Mouse (Mus musculus) embryonic facial prominence, embryonic 10.5 days (tissue): ENCODE measurements around the gene AL607142.1. TPM values are rescaled to one million over a fixed set of nuclear protein-coding genes. Genes with fewer than 3 reads are reported as not detected.

ENCODE experiments used
- DNase-seq: peaks from one replicate; pipeline ENCODE4 v3.0.0-alpha.2; 2017; ENCODE audit warnings: low spot score
- H3K27ac ChIP-seq: fragments of 300-500 bp; sonication (generic); replicated peaks from 2 replicates; pipeline ENCODE4 v1.5.1; 2016; ENCODE audit warnings: mild to moderate bottlenecking
- H3K27me3 ChIP-seq: fragments of 300-500 bp; sonication (generic); replicated peaks from 2 replicates; pipeline ENCODE4 v1.6.1; 2016; ENCODE audit warnings: low read depth, mild to moderate bottlenecking; ENCODE audit not compliant: poor library complexity, severe bottlenecking
- H3K36me3 ChIP-seq: fragments of 300-500 bp; sonication (generic); replicated peaks from 2 replicates; pipeline ENCODE4 v1.6.1; 2016; ENCODE audit warnings: mild to moderate bottlenecking, moderate library complexity
- H3K4me1 ChIP-seq: fragments of 300-500 bp; sonication (generic); 2 replicates; pipeline ENCODE4 v1.6.1; 2016
- H3K4me3 ChIP-seq: fragments of 300-500 bp; sonication (generic); 2 replicates; pipeline ENCODE4 v1.5.1; 2016; ENCODE audit warnings: mild to moderate bottlenecking, moderate library complexity
- H3K9me3 ChIP-seq: fragments of 300-500 bp; sonication (generic); 2 replicates; pipeline ENCODE4 v1.6.1; 2016; ENCODE audit warnings: mild to moderate bottlenecking
- WGBS: fragments of 180-500 bp; shearing (Covaris S2); methylation state at CpG from one replicate; pipeline ENCODE4 v1.1.7; 2016; 5-methylcytosine and 5-hydroxymethylcytosine counted together
- polyA plus RNA-seq: library from polyadenylated mRNA; unstranded; fragments of >200 nt; fragmentation: Nextera tagmentation; extraction: Ambion mirVana; gene quantifications from 2 replicates; pipeline ENCODE4 v1.2.1, GENCODE M21; 2016

The AL607142.1 gene
- polyA plus RNA-seq, 1 experiment from 2014 or later, result not detected

DNA sequence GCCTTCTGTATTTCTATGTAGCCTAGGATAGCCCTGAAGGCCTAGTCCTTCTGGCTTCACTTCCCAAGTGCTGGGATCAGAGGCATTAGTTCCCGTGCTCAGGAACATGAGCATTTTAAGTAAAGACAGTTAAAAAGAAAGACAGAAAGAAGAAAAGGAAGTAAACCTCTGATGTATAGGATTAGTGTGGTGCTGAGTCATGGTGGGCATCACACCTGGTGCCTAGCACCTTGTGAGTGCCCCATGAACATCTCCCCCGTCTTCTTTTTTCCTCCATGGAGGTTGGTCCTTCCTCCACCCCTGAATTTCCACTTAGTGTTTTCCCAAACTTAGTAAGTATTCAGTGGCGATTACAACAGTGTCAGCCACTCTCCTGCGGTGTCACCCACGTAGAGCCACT is 20.2 kb upstream of the AL607142.1 start:
- no peaks in the 10 kb centered on the region for H3K36me3 ChIP-seq
- no peaks in the 10 kb centered on the region for H3K9me3 ChIP-seq
- no peak overlapping the region for H3K27ac ChIP-seq
- no peak overlapping the region for H3K4me3 ChIP-seq
- no peaks in the 10 kb centered on the region for H3K27me3 ChIP-seq
- peaks cover 23% of the 10 kb centered on the region for H3K4me1 ChIP-seq
- DNase-seq, result no peak
- WGBS, result 88% methylated on average over 5 of the region's 5 CpGs

DNA sequence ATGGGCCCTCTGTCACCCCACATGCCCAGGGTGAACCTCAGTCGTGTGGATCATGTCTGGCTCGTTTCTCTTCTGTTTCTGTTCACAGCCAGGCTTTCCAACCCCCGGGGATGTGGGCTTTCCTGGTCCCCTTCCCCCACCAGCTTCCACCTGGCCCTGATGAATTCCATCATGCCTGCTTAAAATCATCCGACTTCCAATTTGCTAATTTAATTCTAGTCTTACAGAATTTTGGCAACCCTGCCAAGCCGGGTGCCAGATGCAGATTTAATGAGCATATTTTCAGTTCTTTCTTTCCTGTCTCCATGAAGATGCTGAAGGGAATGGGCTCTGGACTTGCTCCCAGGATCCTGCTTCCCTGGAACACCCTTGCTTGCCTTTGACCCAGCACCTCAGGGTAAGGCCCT is 19.7 kb upstream of the AL607142.1 start:
- DNase-seq, result no peak
- Histone ChIP-seq H3K9me3 (no peaks in the 10 kb centered on the region), H3K36me3 (no peaks in the 10 kb centered on the region), H3K27ac (no peak overlapping the region), H3K27me3 (no peaks in the 10 kb centered on the region), H3K4me1 (peaks cover 23% of the 10 kb centered on the region), H3K4me3 (no peak overlapping the region)
- WGBS, result 57% methylated on average over 5 of the region's 5 CpGs

DNA sequence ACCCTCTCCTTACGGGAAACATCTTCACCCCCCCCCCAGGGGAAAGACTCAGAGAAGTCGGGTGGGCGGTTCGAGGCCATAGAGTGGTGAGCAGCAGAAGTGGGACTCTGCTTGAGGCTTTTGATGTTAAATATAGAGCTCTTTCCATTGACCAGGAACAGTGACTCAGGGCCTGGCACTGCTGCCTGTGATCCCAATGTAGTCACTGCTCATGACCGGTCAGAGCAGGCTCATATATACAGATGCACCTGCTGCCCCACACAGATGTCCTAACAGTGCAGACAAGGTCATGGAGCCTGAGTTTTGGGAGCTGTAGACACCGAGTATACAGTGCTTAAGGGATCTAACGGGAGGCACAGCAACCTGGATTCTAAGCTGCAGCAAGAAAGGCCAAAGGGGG is 18.9 kb upstream of the AL607142.1 start:
- H3K9me3 ChIP-seq, result no peaks in the 10 kb centered on the region
- no peaks in the 10 kb centered on the region for H3K36me3 ChIP-seq
- H3K4me3 ChIP-seq, result no peak overlapping the region
- 84% methylated on average over 7 of the region's 7 CpGs for WGBS
- DNase-seq, result no peak
- no peak overlapping the region for H3K27ac ChIP-seq
- H3K4me1 ChIP-seq, result peaks cover 23% of the 10 kb centered on the region
- no peaks in the 10 kb centered on the region for H3K27me3 ChIP-seq

DNA sequence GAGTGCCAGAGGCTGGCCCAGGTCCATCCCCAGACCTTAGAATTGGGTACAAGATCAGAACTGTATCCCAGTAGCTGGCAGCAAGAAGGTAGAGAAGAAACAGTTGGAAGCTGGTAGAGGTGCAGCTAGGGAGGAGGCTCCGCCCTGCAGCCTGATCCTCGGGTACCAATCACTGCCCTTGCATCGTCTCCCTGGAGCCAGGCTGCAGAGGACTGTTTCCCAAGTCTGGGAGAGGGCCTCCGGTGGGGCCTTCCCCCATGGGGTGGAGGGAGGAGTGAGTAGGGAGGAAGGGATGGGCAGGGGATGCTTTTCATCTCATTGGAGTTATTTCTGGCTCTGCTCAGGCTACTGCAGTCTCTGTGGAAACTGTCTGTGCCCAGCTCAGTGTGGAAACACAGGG is 17.7 kb upstream of the AL607142.1 start:
- Histone ChIP-seq H3K4me3 (no peak overlapping the region), H3K9me3 (no peaks in the 10 kb centered on the region), H3K27me3 (no peaks in the 10 kb centered on the region), H3K36me3 (no peaks in the 10 kb centered on the region), H3K27ac (no peak overlapping the region), H3K4me1 (peaks cover 23% of the 10 kb centered on the region)
- 35% methylated on average over 4 of the region's 4 CpGs for WGBS
- DNase-seq, result no peak

DNA sequence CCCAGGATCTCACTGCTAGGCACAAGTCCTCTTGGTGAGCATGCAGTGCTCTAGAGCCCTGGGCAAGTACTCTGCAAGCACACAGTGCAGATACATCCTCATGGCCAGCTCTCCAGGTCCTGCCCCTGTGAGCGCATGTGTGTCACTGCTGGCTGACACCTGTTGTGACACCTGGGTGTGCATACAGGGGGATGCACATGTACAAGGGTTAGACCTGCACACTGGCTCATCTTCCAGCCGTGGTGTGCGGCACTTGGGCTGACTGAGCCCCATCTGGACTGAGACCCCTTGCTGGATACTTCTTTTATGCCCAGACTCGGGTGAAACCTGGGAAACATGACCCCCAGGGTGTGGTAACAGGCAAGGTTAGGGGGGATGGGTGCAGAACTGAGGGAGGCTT is 16.5 kb upstream of the AL607142.1 start:
- DNase-seq, result no peak
- no peak overlapping the region for H3K27ac ChIP-seq
- H3K4me3 ChIP-seq, result no peak overlapping the region
- H3K9me3 ChIP-seq, result no peaks in the 10 kb centered on the region
- peaks cover 23% of the 10 kb centered on the region for H3K4me1 ChIP-seq
- 79% methylated on average over 4 of the region's 4 CpGs for WGBS
- no peaks in the 10 kb centered on the region for H3K27me3 ChIP-seq
- H3K36me3 ChIP-seq, result no peaks in the 10 kb centered on the region

DNA sequence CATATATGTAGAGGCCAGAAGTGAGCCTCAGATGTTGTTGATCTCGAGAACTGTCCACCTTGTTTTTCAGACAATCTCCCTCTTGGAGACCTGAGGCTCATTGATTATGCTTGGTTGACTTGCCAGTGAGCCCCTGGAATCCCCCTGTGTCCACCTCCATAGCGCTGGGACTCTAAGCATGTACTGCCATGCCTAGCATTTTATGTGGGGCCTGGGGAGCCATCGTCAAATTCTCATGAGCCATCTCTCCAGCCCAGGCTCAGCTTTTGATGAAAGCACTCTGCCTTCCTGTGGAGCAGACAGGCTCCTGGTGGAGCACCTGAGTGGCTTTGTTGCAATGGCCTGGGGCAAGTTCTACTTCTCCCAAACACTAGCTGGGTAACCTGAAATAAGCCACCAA is 14.9 kb upstream of the AL607142.1 start:
- H3K36me3 ChIP-seq, result no peaks in the 10 kb centered on the region
- peaks cover 21% of the 10 kb centered on the region for H3K4me1 ChIP-seq
- H3K4me3 ChIP-seq, result no peak overlapping the region
- no peak for DNase-seq
- no peaks in the 10 kb centered on the region for H3K27me3 ChIP-seq
- no peaks in the 10 kb centered on the region for H3K9me3 ChIP-seq
- H3K27ac ChIP-seq, result no peak overlapping the region
- 86% methylated on average over 3 of the region's 3 CpGs for WGBS

DNA sequence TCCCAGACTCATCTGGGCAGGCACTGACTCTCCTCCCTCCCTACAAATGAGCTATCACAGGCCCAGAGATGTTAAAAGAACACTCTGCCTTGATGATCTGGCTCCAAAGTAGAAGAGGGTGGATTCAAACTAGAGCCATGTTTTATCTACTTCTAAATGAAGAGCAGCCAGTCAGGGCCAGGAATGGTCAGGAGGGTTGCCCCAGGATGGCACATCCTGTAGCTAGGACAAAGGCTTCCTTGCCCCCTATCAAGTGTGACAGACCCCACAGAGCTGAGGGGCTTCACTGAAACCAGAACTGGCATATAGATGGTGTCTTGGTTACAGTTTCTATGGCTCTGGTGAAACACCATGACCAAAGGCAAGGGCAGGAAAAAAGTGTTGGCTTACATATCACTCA is 12.3 kb upstream of the AL607142.1 start:
- H3K27ac ChIP-seq, result no peak overlapping the region
- H3K4me3 ChIP-seq, result no peak overlapping the region
- H3K9me3 ChIP-seq, result no peaks in the 10 kb centered on the region
- no peak for DNase-seq
- H3K36me3 ChIP-seq, result no peaks in the 10 kb centered on the region
- H3K27me3 ChIP-seq, result no peaks in the 10 kb centered on the region
- H3K4me1 ChIP-seq, result no peaks in the 10 kb centered on the region

DNA sequence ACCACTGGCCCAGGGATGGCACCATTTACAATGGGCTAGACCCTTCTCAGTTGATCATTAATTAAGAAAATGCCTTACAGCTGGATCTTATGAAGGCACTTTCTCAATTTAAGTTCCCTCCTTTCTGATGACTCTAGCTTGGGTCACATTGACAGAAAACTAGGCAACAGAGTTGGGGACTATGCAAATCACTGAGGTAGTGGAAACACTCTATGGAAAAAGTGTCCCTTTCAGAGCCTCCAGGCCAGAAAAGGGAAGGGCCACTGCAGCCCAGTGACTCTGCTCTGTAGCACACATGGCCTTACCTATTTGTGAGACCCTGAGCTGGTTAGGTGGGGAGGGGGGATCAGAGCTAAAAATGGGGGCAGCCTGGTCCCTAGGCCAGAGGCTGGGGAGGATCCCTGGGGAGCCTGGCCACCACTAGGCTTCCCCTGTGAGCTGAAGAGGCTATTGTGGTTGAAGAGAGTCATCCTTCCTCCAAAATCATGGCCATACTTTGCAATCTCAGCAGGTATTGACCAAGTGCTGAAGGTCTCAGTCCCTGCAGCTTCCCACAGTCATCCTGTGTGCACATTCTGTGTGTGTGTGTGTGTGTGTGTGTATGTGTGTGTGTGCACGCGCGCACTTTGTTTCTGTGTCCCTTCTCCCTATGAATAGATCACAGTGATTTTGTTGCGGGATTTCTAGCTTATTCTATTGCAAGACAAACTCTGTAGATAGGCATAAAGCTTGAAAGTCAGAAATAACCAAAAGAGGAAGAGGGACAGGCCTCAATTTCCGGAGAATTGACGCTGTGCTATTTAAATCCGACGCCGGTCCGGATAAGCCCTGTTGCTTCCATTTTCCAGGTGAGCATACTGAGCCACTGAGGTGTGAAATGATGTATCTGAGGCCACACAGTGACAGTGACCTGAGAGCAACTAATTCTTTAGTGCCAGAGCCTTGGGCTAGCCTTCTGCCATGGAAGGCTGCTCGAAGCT is 11.5 kb upstream of the AL607142.1 start:
- H3K9me3 ChIP-seq, result no peaks in the 10 kb centered on the region
- no peak overlapping the region for H3K4me3 ChIP-seq
- H3K4me1 ChIP-seq, result no peaks in the 10 kb centered on the region
- H3K27me3 ChIP-seq, result no peaks in the 10 kb centered on the region
- WGBS, result 93% methylated on average over 11 of the region's 11 CpGs
- DNase-seq, result no peak
- no peak overlapping the region for H3K27ac ChIP-seq
- H3K36me3 ChIP-seq, result no peaks in the 10 kb centered on the region

DNA sequence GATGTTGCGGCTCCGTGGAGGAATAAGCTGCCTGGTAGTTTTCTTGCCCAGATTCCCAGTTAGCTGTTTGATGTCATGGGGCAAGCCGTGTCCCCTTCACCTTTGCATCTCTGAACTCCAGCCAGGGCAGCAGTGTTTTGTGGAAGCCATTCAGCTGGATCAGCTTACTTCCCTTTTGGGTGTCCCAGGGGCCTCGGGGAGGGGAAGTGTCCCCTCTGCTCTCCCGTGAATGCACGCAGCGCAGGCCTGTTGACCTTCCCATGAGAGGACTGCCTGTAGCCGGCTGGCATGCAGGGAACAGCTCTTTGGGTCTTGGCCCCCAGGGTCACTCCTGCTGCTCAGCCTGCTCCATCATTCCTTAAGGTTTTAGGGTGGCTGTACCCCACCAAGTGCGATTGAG is 10.7 kb upstream of the AL607142.1 start:
- H3K27ac ChIP-seq, result no peak overlapping the region
- H3K36me3 ChIP-seq, result no peaks in the 10 kb centered on the region
- no peak overlapping the region for H3K4me3 ChIP-seq
- no peak for DNase-seq
- no peaks in the 10 kb centered on the region for H3K27me3 ChIP-seq
- no peaks in the 10 kb centered on the region for H3K4me1 ChIP-seq
- no peaks in the 10 kb centered on the region for H3K9me3 ChIP-seq
- WGBS, result 66% methylated on average over 9 of the region's 9 CpGs

DNA sequence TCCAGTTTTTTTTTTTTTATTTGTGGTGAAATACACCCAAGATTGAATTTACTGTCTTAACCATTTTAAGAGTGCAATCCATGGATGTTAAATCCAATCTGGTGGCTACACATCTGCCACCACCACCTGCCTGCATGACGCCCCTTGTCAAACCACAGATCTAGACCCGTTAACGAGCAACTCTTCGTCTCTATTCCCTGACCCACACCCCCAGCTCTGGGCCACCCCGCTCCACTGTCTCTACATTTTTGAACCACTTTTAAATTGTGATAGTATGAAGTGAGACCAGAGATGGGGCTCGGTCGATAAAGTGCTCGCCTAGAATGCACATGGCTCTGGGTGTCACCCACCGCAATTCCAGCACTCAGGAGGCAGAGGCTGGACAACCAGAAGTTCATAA is 8.3 kb upstream of the AL607142.1 start:
- Histone ChIP-seq H3K4me3 (no peak overlapping the region), H3K27me3 (no peaks in the 10 kb centered on the region), H3K27ac (no peak overlapping the region), H3K36me3 (no peaks in the 10 kb centered on the region), H3K4me1 (no peaks in the 10 kb centered on the region), H3K9me3 (no peaks in the 10 kb centered on the region)
- no peak for DNase-seq
- WGBS, result 94% methylated on average over 9 of the region's 9 CpGs

DNA sequence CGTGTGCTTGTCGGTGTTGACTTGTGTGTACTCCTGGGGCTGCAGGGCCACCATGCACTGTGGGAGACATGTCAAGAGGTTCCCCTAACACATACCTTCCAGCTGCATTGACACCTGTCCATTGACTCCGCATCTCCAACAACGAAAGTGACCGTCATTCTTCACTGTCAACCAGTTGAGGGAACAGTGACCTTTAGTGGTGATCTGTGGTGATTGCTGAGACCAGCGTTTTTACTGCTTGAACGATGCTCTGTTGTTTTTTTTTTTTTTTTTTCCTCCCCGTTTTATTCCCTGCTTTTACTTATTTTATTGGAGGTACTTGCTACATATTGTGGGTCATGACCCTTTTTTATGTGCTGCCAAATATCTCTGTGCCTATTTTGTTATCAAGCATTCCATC is 7.3 kb upstream of the AL607142.1 start:
- Histone ChIP-seq H3K36me3 (no peaks in the 10 kb centered on the region), H3K27me3 (no peaks in the 10 kb centered on the region), H3K4me1 (no peaks in the 10 kb centered on the region), H3K27ac (no peak overlapping the region), H3K4me3 (no peak overlapping the region), H3K9me3 (no peaks in the 10 kb centered on the region)
- no peak for DNase-seq
- WGBS, result 83% methylated on average over 8 of the region's 8 CpGs

DNA sequence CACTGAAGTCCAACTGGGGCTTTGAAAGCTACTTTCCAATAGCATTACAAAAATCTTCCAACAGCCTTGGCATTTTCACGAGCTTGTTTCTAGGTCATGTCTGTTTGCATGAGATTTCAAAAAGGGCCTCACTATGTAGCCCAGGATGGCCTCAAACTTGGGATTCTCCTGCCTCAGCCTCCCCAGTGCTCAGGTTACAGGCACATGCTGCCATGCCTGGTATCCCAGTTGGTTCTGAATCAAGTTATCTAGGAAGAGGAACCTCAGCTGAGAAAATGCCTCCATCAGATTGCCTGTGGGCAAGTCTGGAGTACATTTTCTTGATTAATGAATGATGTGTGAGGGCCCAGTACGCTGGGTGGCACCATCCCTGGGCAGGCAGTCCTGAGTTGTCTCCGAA is 6.6 kb upstream of the AL607142.1 start:
- H3K27ac ChIP-seq, result no peak overlapping the region
- no peaks in the 10 kb centered on the region for H3K36me3 ChIP-seq
- H3K9me3 ChIP-seq, result no peaks in the 10 kb centered on the region
- no peaks in the 10 kb centered on the region for H3K4me1 ChIP-seq
- no peak overlapping the region for H3K4me3 ChIP-seq
- no peaks in the 10 kb centered on the region for H3K27me3 ChIP-seq
- DNase-seq, result no peak
- 85% methylated on average over 3 of the region's 3 CpGs for WGBS

DNA sequence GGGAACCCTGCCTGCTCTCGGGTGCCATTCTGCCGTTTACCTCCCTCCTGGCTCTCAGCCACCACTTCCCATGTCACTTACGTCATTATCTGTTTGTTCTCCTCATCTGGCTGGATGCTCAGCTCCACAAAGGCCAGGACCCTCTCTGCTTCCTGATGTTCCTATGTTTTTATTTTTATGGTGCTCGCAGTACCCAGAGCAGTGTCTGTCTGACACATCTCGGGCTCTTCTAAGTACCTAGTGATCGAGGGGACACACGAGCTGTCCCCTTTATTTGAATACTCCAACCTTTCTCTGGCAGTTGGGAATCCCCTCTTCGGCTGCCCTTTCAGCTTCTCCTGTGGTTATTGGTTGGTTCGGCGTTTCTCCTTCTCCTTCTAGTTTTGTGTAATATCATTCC is 6.0 kb upstream of the AL607142.1 start:
- Histone ChIP-seq H3K4me1 (no peaks in the 10 kb centered on the region), H3K9me3 (no peaks in the 10 kb centered on the region), H3K36me3 (no peaks in the 10 kb centered on the region), H3K27me3 (no peaks in the 10 kb centered on the region), H3K27ac (no peak overlapping the region), H3K4me3 (no peak overlapping the region)
- no peak for DNase-seq
- 84% methylated on average over 10 of the region's 10 CpGs for WGBS
